Mouse (Mus musculus) CH12.LX (cell line): ENCODE results near the gene Mfsd5. TPM values are rescaled to one million over a fixed set of nuclear protein-coding genes. Genes with fewer than 3 reads are reported as not detected.

ENCODE experiments used
- DNase-seq: peaks from one replicate; pipeline ENCODE4 v3.0.0-alpha.2; 2013; ENCODE audit errors: extremely low read depth
- H3K27ac ChIP-seq: 2 replicates; pipeline ENCODE4 v1.5.1; 2012; ENCODE audit warnings: low read depth, mild to moderate bottlenecking, control low read depth, moderate library complexity; ENCODE audit not compliant: insufficient read depth
- H3K27me3 ChIP-seq: replicated peaks from 2 replicates; pipeline ENCODE3; 2012; ENCODE audit warnings: inconsistent platforms
- H3K36me3 ChIP-seq, 2 experiments: replicated peaks in 1 of 2; 2 replicates each; pipeline versions ENCODE3 to v1.6.1; 2012; ENCODE audit warnings: inconsistent platforms in 1 of 2, low read length in 1 of 2, mild to moderate bottlenecking in 1 of 2, mixed read lengths in 1 of 2, moderate library complexity in 1 of 2; ENCODE audit not compliant: control insufficient read depth in 1 of 2, insufficient read depth in 1 of 2
- H3K4me1 ChIP-seq, 2 experiments: 2 replicates each; pipeline ENCODE4 v1.6.1; 2012; ENCODE audit warnings: inconsistent platforms in 1 of 2, moderate library complexity in 1 of 2; ENCODE audit not compliant: insufficient read depth in 2 of 2, control insufficient read depth in 1 of 2
- H3K4me2 ChIP-seq: 2 replicates; pipeline ENCODE4 v1.6.1; 2012; ENCODE audit warnings: low read depth, mild to moderate bottlenecking, control low read depth; ENCODE audit not compliant: poor library complexity, insufficient read depth, severe bottlenecking
- H3K4me3 ChIP-seq, 3 experiments: fragments of 150-350 bp in 1 of 3; sonication (generic) in 1 of 3; replicated peaks in 1 of 3; 2 replicates each; pipeline versions ENCODE3 to v1.5.1; 2011 to 2012; ENCODE audit warnings: low read depth in 2 of 3, low read length in 2 of 3, mild to moderate bottlenecking in 2 of 3, moderate library complexity in 2 of 3, control low read depth in 1 of 3, improper control_type of control experiment in 1 of 3, inconsistent platforms in 1 of 3, mixed read lengths in 1 of 3; ENCODE audit not compliant: poor library complexity in 1 of 3
- H3K79me2 ChIP-seq: replicated peaks from 2 replicates; pipeline ENCODE4 v1.6.1; 2012; ENCODE audit warnings: mild to moderate bottlenecking, moderate library complexity; ENCODE audit not compliant: control insufficient read depth, poor library complexity, insufficient read depth, severe bottlenecking; ENCODE audit errors: extremely low read depth
- H3K9ac ChIP-seq: 2 replicates; pipeline ENCODE4 v1.6.1; 2012; ENCODE audit warnings: low read depth, mild to moderate bottlenecking, control low read depth, moderate library complexity; ENCODE audit not compliant: insufficient read depth
- H3K9me3 ChIP-seq: replicated peaks from 2 replicates; pipeline ENCODE3; 2012; ENCODE audit warnings: low read length, inconsistent platforms, mixed read lengths
- BHLHE40 ChIP-seq: IDR thresholded peaks from 2 replicates; pipeline ENCODE4 v1.6.1; 2011; ENCODE audit warnings: mild to moderate bottlenecking, low read depth, low read length, improper control_type of control experiment
- CHD1 ChIP-seq: IDR thresholded peaks from 2 replicates; pipeline ENCODE4 v1.6.1; 2012; ENCODE audit warnings: low read depth, low read length, improper control_type of control experiment, inconsistent platforms
- CHD2 ChIP-seq: IDR thresholded peaks from 2 replicates; pipeline ENCODE4 v1.6.1; 2011; ENCODE audit warnings: low read length, improper control_type of control experiment
- CTCF ChIP-seq, 2 experiments: IDR thresholded peaks in 1 of 2; conservative IDR thresholded peaks in 1 of 2; 2 replicates each; pipeline ENCODE4 v1.5.1; 2011 to 2012; ENCODE audit warnings: low read depth in 2 of 2, low read length in 2 of 2, improper control_type of control experiment in 1 of 2, inconsistent platforms in 1 of 2, mild to moderate bottlenecking in 1 of 2, moderate library complexity in 1 of 2
- E2F4 ChIP-seq: IDR thresholded peaks from 2 replicates; pipeline ENCODE4 v1.6.1; 2011; ENCODE audit warnings: low read depth, low read length, improper control_type of control experiment; ENCODE audit not compliant: insufficient replicate concordance
- ELF1 ChIP-seq: IDR thresholded peaks from 2 replicates; pipeline ENCODE4 v1.6.1; 2014; ENCODE audit warnings: low read depth, mild to moderate bottlenecking, inconsistent platforms, low read length, improper control_type of control experiment
- EP300 ChIP-seq: IDR thresholded peaks from 2 replicates; pipeline ENCODE4 v1.6.1; 2011; ENCODE audit warnings: low read length, improper control_type of control experiment
- ETS1 ChIP-seq: conservative IDR thresholded peaks from 2 replicates; pipeline ENCODE4 v1.6.1; 2012; ENCODE audit warnings: low read depth, mild to moderate bottlenecking, inconsistent platforms, low read length, improper control_type of control experiment, moderate library complexity
- GABPA ChIP-seq: IDR thresholded peaks from 2 replicates; pipeline ENCODE4 v1.6.1; 2012; ENCODE audit warnings: low read depth, low read length, improper control_type of control experiment, inconsistent platforms; ENCODE audit not compliant: insufficient replicate concordance
- HCFC1 ChIP-seq: IDR thresholded peaks from 2 replicates; pipeline ENCODE4 v1.6.1; 2012; ENCODE audit warnings: low read depth, mild to moderate bottlenecking, inconsistent platforms, low read length, improper control_type of control experiment
- IRF4 ChIP-seq: IDR thresholded peaks from 2 replicates; pipeline ENCODE4 v1.6.1; 2014; ENCODE audit warnings: low read depth, mild to moderate bottlenecking, inconsistent platforms, low read length, improper control_type of control experiment
- JUN ChIP-seq: IDR thresholded peaks from 2 replicates; pipeline ENCODE4 v1.6.1; 2011; ENCODE audit warnings: low read depth, mild to moderate bottlenecking, low read length, improper control_type of control experiment, moderate library complexity; ENCODE audit not compliant: insufficient read depth
- JUND ChIP-seq: conservative IDR thresholded peaks from 2 replicates; pipeline ENCODE4 v1.6.1; 2011; ENCODE audit warnings: low read depth, low read length, improper control_type of control experiment
- KAT2A ChIP-seq: IDR thresholded peaks from 2 replicates; pipeline ENCODE4 v1.6.1; 2012; ENCODE audit warnings: low read length, improper control_type of control experiment, inconsistent platforms; ENCODE audit not compliant: insufficient replicate concordance
- MAFK ChIP-seq: IDR thresholded peaks from 2 replicates; pipeline ENCODE4 v1.6.1; 2011; ENCODE audit warnings: low read length, improper control_type of control experiment; ENCODE audit not compliant: insufficient replicate concordance
- MAX ChIP-seq: IDR thresholded peaks from 2 replicates; pipeline ENCODE4 v1.6.1; 2011; ENCODE audit warnings: low read length, improper control_type of control experiment
- MAZ ChIP-seq: IDR thresholded peaks from 2 replicates; pipeline ENCODE4 v1.6.1; 2012; ENCODE audit warnings: low read depth, mild to moderate bottlenecking, inconsistent platforms, low read length, improper control_type of control experiment, moderate library complexity
- MEF2A ChIP-seq: IDR thresholded peaks from 2 replicates; pipeline ENCODE4 v1.6.1; 2014; ENCODE audit warnings: low read depth, mild to moderate bottlenecking, inconsistent platforms, low read length, improper control_type of control experiment, borderline replicate concordance
- MXI1 ChIP-seq: IDR thresholded peaks from 2 replicates; pipeline ENCODE4 v1.6.1; 2011; ENCODE audit warnings: mild to moderate bottlenecking, low read depth, low read length, improper control_type of control experiment
- MYC ChIP-seq: IDR thresholded peaks from 2 replicates; pipeline ENCODE4 v1.6.1; 2011; ENCODE audit warnings: low read depth, mild to moderate bottlenecking, improper control_type of control experiment, low read length
- NELFE ChIP-seq: IDR thresholded peaks from 2 replicates; pipeline ENCODE4 v1.6.1; 2011; ENCODE audit warnings: low read depth, low read length, improper control_type of control experiment
- NRF1 ChIP-seq: IDR thresholded peaks from 2 replicates; pipeline ENCODE4 v1.6.1; 2014; ENCODE audit warnings: low read depth, mild to moderate bottlenecking, inconsistent platforms, low read length, improper control_type of control experiment, moderate library complexity
- PAX5 ChIP-seq: IDR thresholded peaks from 2 replicates; pipeline ENCODE4 v1.6.1; 2012; ENCODE audit warnings: low read length, inconsistent platforms, mixed read lengths
- POLR2A ChIP-seq: IDR thresholded peaks from 2 replicates; pipeline ENCODE4 v1.6.1; 2011; ENCODE audit warnings: low read depth, mild to moderate bottlenecking, improper control_type of control experiment, low read length
- POLR2AphosphoS2 ChIP-seq: IDR thresholded peaks from 2 replicates; pipeline ENCODE4 v1.6.1; 2011; ENCODE audit warnings: low read depth, low read length, improper control_type of control experiment
- RAD21 ChIP-seq: IDR thresholded peaks from 2 replicates; pipeline ENCODE4 v1.6.1; 2011; ENCODE audit warnings: low read depth, mild to moderate bottlenecking, low read length, improper control_type of control experiment, moderate library complexity
- RCOR1 ChIP-seq: conservative IDR thresholded peaks from 2 replicates; pipeline ENCODE4 v1.6.1; 2012; ENCODE audit warnings: low read depth, mild to moderate bottlenecking, inconsistent platforms, low read length, improper control_type of control experiment
- SIN3A ChIP-seq: IDR thresholded peaks from 2 replicates; pipeline ENCODE4 v1.6.1; 2012; ENCODE audit warnings: low read length, improper control_type of control experiment, inconsistent platforms
- SMC3 ChIP-seq: IDR thresholded peaks from 2 replicates; pipeline ENCODE4 v1.6.1; 2011; ENCODE audit warnings: low read depth, low read length, improper control_type of control experiment
- TBP ChIP-seq: conservative IDR thresholded peaks from 2 replicates; pipeline ENCODE4 v1.6.1; 2011; ENCODE audit warnings: low read depth, low read length, improper control_type of control experiment
- TCF12 ChIP-seq: IDR thresholded peaks from 2 replicates; pipeline ENCODE4 v1.6.1; 2014; ENCODE audit warnings: low read depth, mild to moderate bottlenecking, inconsistent platforms, low read length, improper control_type of control experiment
- UBTF ChIP-seq: IDR thresholded peaks from 2 replicates; pipeline ENCODE4 v1.6.1; 2012; ENCODE audit warnings: low read depth, mild to moderate bottlenecking, inconsistent platforms, low read length, improper control_type of control experiment, moderate library complexity
- USF1 ChIP-seq: IDR thresholded peaks from 2 replicates; pipeline ENCODE4 v1.6.1; 2014; ENCODE audit warnings: low read depth, mild to moderate bottlenecking, inconsistent platforms, low read length, improper control_type of control experiment
- USF2 ChIP-seq: conservative IDR thresholded peaks from 2 replicates; pipeline ENCODE4 v1.6.1; 2011; ENCODE audit warnings: low read depth, low read length, improper control_type of control experiment
- ZC3H11A ChIP-seq: IDR thresholded peaks from 2 replicates; pipeline ENCODE4 v1.6.1; 2012; ENCODE audit warnings: low read depth, mild to moderate bottlenecking, inconsistent platforms, low read length, improper control_type of control experiment
- ZKSCAN1 ChIP-seq: IDR thresholded peaks from 2 replicates; pipeline ENCODE4 v1.6.1; 2012; ENCODE audit warnings: low read depth, inconsistent platforms, low read length, improper control_type of control experiment, borderline replicate concordance
- ZMIZ1 ChIP-seq: IDR thresholded peaks from 2 replicates; pipeline ENCODE4 v1.6.1; 2012; ENCODE audit warnings: low read depth, mild to moderate bottlenecking, inconsistent platforms, low read length, improper control_type of control experiment
- ZNF384 ChIP-seq: IDR thresholded peaks from 2 replicates; pipeline ENCODE4 v1.6.1; 2012; ENCODE audit warnings: low read depth, low read length, improper control_type of control experiment, inconsistent platforms
- dilution Hi-C: fragments of 300-500 bp; cut with MboI; formaldehyde crosslinking; loops from 2 replicates; pipeline ENCODE4 v1.14.3; 2020; ENCODE audit warnings: low sequenced_read_pairs; ENCODE audit not compliant: extremely low pct_unique_long_range_greater_than_20kb, extremely low pct_ligation_motif_present
- in situ Hi-C: fragments of 300-500 bp; cut with MboI; formaldehyde crosslinking; loops from 3 replicates; pipeline ENCODE4 v1.14.3; 2019; ENCODE audit warnings: low sequenced_read_pairs, low pct_ligation_motif_present, low pct_unique_long_range_greater_than_20kb, mixed read lengths
- polyA plus RNA-seq: library from polyadenylated mRNA; unstranded; fragments of >175 nt; gene quantifications from 2 replicates; pipeline ENCODE4 v1.2.1, GENCODE M21; 2012; ENCODE audit warnings: low read depth; ENCODE audit not compliant: insufficient read length
- total RNA-seq, 2 experiments: library from RNA; depleted of rRNA; stranded (reverse); fragments of 300-350 nt in 1 of 2; fragments of >200 nt in 1 of 2; gene quantifications; 2 replicates each; pipeline ENCODE4 v1.2.3; 2012 to 2014

Mfsd5 gene
- total RNA-seq (2012; rRNA removed) (31.1 and 37.1 TPM in 2 replicates), total RNA-seq (2014; rRNA removed) (43.7 and 51.8 TPM in 2 replicates), polyA plus RNA-seq (76.2 and 90.6 TPM in 2 replicates)

DNA sequence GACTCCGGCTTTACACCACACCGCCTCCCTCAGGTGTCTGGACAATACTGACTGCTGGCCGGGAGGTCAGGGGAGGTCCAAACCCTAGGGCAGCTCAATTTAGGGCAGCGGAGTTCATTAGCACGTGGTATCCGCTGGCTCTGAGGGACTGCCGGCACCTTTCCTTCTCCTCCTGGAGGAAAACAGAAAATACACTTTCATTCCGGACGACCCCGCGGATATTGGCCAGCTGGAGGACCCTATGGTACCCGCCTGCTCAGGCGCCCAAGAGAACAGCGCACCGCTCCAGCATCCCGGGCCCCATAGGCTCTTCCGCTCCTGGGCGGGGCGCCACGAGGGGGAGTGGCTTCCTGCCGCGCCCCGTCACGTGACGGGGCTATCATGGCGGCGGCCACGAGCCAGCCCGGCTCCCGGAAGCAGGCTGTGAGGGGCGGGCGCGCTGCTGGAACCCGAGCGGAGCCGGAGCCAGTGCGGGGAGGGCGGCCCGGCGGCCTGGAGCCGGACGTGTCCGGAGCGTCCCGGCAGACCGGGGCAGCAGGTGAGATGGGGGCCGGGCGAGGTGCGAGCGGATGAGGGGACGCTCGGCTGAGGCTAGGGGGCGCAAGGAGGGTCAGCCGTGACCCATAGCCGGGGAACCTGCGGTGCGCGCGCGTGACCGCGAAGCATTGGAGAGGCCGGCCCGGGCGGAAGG lies at the start of gene Mfsd5:
Gene Mfsd5 (plus strand): TSS at position 363 of the 691 bp plus-strand sequence.
- peak; percentile 93 for DNase-seq
- dilution Hi-C loops: no loop called here
- H3K4me3 ChIP-seq: peak within 1 kb of the TSS; percentile 74 to 87 (median 85)
- no peak for TF ChIP-seq GABPA
- TF ChIP-seq EP300: no peak
- TF ChIP-seq ZNF384: no peak
- 0 out of 2 replicates have a peak, but pooled peaks have one; percentile 41 for TF ChIP-seq TBP
- peak; percentile 94 for TF ChIP-seq SIN3A
- peak; percentile 94 for TF ChIP-seq ZMIZ1
- TF ChIP-seq USF2: peak; percentile 96
- TF ChIP-seq JUND: no peak
- 0 out of 2 replicates have a peak, but pooled peaks have one; percentile 64 for TF ChIP-seq KAT2A
- TF ChIP-seq MAZ: no peak
- TF ChIP-seq BHLHE40: peak; percentile 96
- no peak for TF ChIP-seq CHD2
- no peak; the same call in 1 of the 2 replicates for TF ChIP-seq CHD1
- TF ChIP-seq TCF12: peak; percentile 95
- TF ChIP-seq MEF2A: peak; percentile 64; the same call in 1 of the 2 replicates
- no peak for TF ChIP-seq ZC3H11A
- TF ChIP-seq RCOR1: 0 out of 2 replicates have a peak, but pooled peaks have one; percentile 68
- peak; percentile 82; the same call in 1 of the 2 replicates for TF ChIP-seq POLR2AphosphoS2
- no peak for TF ChIP-seq JUN
- peak; percentile 98 for TF ChIP-seq UBTF
- peak; percentile 59; the same call in 1 of the 2 replicates for TF ChIP-seq IRF4
- TF ChIP-seq ZKSCAN1: no peak
- TF ChIP-seq MAX: peak; percentile 97
- no peak for TF ChIP-seq MAFK
- peak; percentile 97 for TF ChIP-seq POLR2A
- no peak; the same call in none of the 2 replicates for TF ChIP-seq MYC
- peak; percentile 64 for TF ChIP-seq NRF1
- no peak; the same call in none of the 2 replicates for TF ChIP-seq ETS1
- peak; percentile 98 for TF ChIP-seq ELF1
- TF ChIP-seq NELFE: peak; percentile 93
- TF ChIP-seq E2F4: no peak
- peak; percentile 94 for TF ChIP-seq MXI1
- peak; percentile 82 for TF ChIP-seq HCFC1
- TF ChIP-seq USF1: peak; percentile 99
- no peak for TF ChIP-seq PAX5
- TF ChIP-seq RAD21: peak; percentile 34
- TF ChIP-seq SMC3: no peak
- peak in 1 of 2 experiments; percentile 58; a peak in 2 of 4 replicates for TF ChIP-seq CTCF (conservative IDR thresholded peaks at IDR 0.05 in 1 of 2, IDR thresholded peaks at IDR 0.05 in 1 of 2; ENCODE audit: low read depth in 2 of 2, low read length in 2 of 2)
- H3K36me3 ChIP-seq: peaks cover 21 to 32% of the 10 kb centered on the region in 2 experiments
- H3K9me3 ChIP-seq: no peaks in the 10 kb centered on the region
- peak within 1 kb of the TSS; percentile 83 for H3K9ac ChIP-seq
- peak within 1 kb of the TSS; percentile 67 for H3K4me2 ChIP-seq
- H3K4me1 ChIP-seq: peaks cover 12 to 19% of the 10 kb centered on the region in 2 experiments
- no peaks in the 10 kb centered on the region for H3K27me3 ChIP-seq
- H3K27ac ChIP-seq: peak within 1 kb of the TSS; percentile 63
- in situ Hi-C loops: no loop called here
- H3K79me2 ChIP-seq: peaks cover 13% of the 10 kb centered on the region; the same call in 1 of the 2 replicates
